Mouse (Mus musculus): ENCODE results near the gene Cd33.

DNA sequence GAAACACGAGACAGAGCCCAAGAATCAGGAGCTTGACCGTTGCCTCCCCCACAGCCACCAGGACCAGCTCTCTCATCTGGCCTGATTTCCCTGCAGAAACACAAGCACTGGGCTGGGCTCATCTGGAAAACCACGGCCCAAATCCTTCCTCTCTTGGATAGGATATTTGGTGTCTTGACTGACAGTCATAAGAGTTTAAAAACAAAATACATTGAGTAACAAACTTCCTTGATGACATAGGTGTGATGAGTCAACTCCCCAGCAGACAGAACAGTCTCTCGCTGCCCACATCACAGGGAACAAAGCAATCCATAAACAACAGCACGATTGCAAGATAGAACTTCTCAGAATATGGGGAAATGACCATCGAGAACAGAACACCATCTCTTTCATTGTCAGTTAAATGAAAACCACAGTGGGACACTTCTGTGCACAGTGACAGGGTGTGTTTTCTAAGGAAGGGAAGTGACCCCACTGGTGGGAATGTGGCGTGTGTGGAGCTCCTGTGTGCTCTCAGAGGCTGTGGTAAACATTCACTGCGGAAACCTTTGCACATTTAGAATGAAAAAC lies 13.9 kb downstream of the Cd33 start:
- TF ChIP-seq CTCF (IDR thresholded peaks at IDR 0.05; ENCODE audit: extremely low read depth, insufficient read depth, low read length) (no peak), POLR2A (IDR thresholded peaks at IDR 0.05; ENCODE audit: extremely low read depth, insufficient read depth, low read length) (no peak)

All from cortical plate, adult 2 months (tissue).